Mouse (Mus musculus): ENCODE results near the gene Rgs6. TPM values are rescaled to one million over a fixed set of nuclear protein-coding genes. Genes with fewer than 3 reads are reported as not detected.

Gene Rgs6
- polyA plus RNA-seq, 1 experiment from 2014 or later: 1.4 TPM

GRCm38 (mm10) chr12:82987661-82988060 is 399.6 kb downstream of the Rgs6 start:
- H3K4me2 ChIP-seq (replicated peaks; ENCODE audit: low read depth, low read length): no peak overlapping the region
- H3K36me3 ChIP-seq (ENCODE audit: control insufficient read depth, insufficient read depth, low read length): no peaks in the 10 kb centered on the region
- no peak overlapping the region for H3K9ac ChIP-seq (replicated peaks; ENCODE audit: low read depth, low read length)
- no peak overlapping the region for H3K27ac ChIP-seq (ENCODE audit: low read length)
- WGBS: 86% methylated on average over 1 of the region's 1 CpGs
- no peaks in the 10 kb centered on the region for H3K4me1 ChIP-seq (ENCODE audit: control insufficient read depth, insufficient read depth, low read length)
- no peaks in the 10 kb centered on the region for H3K9me3 ChIP-seq (ENCODE audit: control insufficient read depth, low read depth, low read length)
- H3K27me3 ChIP-seq (ENCODE audit: control insufficient read depth, insufficient read depth, low read length): no peaks in the 10 kb centered on the region
- no peak for ATAC-seq (ENCODE audit: insufficient number of reproducible peaks, insufficient read depth, low FRiP score, low read depth)
- no peak overlapping the region for H3K4me3 ChIP-seq (ENCODE audit: low read depth, low read length)

GRCm38 (mm10) chr12:82993905-82994304 is 405.8 kb downstream of the Rgs6 start:
- Histone ChIP-seq H3K9ac (replicated peaks; ENCODE audit: low read depth, low read length) (no peak overlapping the region), H3K27ac (ENCODE audit: low read length) (no peak overlapping the region), H3K4me1 (ENCODE audit: control insufficient read depth, insufficient read depth, low read length) (no peaks in the 10 kb centered on the region), H3K9me3 (ENCODE audit: control insufficient read depth, low read depth, low read length) (no peaks in the 10 kb centered on the region), H3K27me3 (ENCODE audit: control insufficient read depth, insufficient read depth, low read length) (no peaks in the 10 kb centered on the region), H3K4me3 (ENCODE audit: low read depth, low read length) (no peak overlapping the region), H3K36me3 (ENCODE audit: control insufficient read depth, insufficient read depth, low read length) (no peaks in the 10 kb centered on the region), H3K4me2 (replicated peaks; ENCODE audit: low read depth, low read length) (no peak overlapping the region)
- 51% methylated on average over 4 of the region's 4 CpGs for WGBS
- no peak for ATAC-seq (ENCODE audit: insufficient number of reproducible peaks, insufficient read depth, low FRiP score, low read depth)

- H3K27ac ChIP-seq (ENCODE audit: low read length): no peak overlapping the region
- no peak overlapping the region for H3K4me2 ChIP-seq (replicated peaks; ENCODE audit: low read depth, low read length)
- H3K9me3 ChIP-seq (ENCODE audit: control insufficient read depth, low read depth, low read length): no peaks in the 10 kb centered on the region
- 58% methylated on average over 4 of the region's 4 CpGs for WGBS
- ATAC-seq (ENCODE audit: insufficient number of reproducible peaks, insufficient read depth, low FRiP score, low read depth): no peak
- H3K9ac ChIP-seq (replicated peaks; ENCODE audit: low read depth, low read length): no peak overlapping the region
- no peaks in the 10 kb centered on the region for H3K36me3 ChIP-seq (ENCODE audit: control insufficient read depth, insufficient read depth, low read length)
- H3K4me1 ChIP-seq (ENCODE audit: control insufficient read depth, insufficient read depth, low read length): no peaks in the 10 kb centered on the region
- H3K4me3 ChIP-seq (ENCODE audit: low read depth, low read length): no peak overlapping the region
- H3K27me3 ChIP-seq (ENCODE audit: control insufficient read depth, insufficient read depth, low read length): no peaks in the 10 kb centered on the region
These were observed 408.7 kb downstream of the Rgs6 start for GRCm38 (mm10) chr12:82996775-82997174.

GRCm38 (mm10) chr12:82998682-82999332 is 410.7 kb downstream of the Rgs6 start:
- 86% methylated on average over 10 of the region's 10 CpGs for WGBS
- no peaks in the 10 kb centered on the region for H3K27me3 ChIP-seq (ENCODE audit: control insufficient read depth, insufficient read depth, low read length)
- H3K4me1 ChIP-seq (ENCODE audit: control insufficient read depth, insufficient read depth, low read length): no peaks in the 10 kb centered on the region
- no peak overlapping the region for H3K9ac ChIP-seq (replicated peaks; ENCODE audit: low read depth, low read length)
- H3K4me3 ChIP-seq (ENCODE audit: low read depth, low read length): no peak overlapping the region
- no peak overlapping the region for H3K27ac ChIP-seq (ENCODE audit: low read length)
- H3K4me2 ChIP-seq (replicated peaks; ENCODE audit: low read depth, low read length): no peak overlapping the region
- no peak for ATAC-seq (ENCODE audit: insufficient number of reproducible peaks, insufficient read depth, low FRiP score, low read depth)
- no peaks in the 10 kb centered on the region for H3K9me3 ChIP-seq (ENCODE audit: control insufficient read depth, low read depth, low read length)
- no peaks in the 10 kb centered on the region for H3K36me3 ChIP-seq (ENCODE audit: control insufficient read depth, insufficient read depth, low read length)

GRCm38 (mm10) chr12:82999333-83000032 is 411.4 kb downstream of the Rgs6 start:
- Histone ChIP-seq H3K27me3 (ENCODE audit: control insufficient read depth, insufficient read depth, low read length) (no peaks in the 10 kb centered on the region), H3K27ac (ENCODE audit: low read length) (no peak overlapping the region), H3K4me3 (ENCODE audit: low read depth, low read length) (no peak overlapping the region), H3K4me1 (ENCODE audit: control insufficient read depth, insufficient read depth, low read length) (no peaks in the 10 kb centered on the region), H3K9me3 (ENCODE audit: control insufficient read depth, low read depth, low read length) (no peaks in the 10 kb centered on the region), H3K9ac (replicated peaks; ENCODE audit: low read depth, low read length) (no peak overlapping the region), H3K36me3 (ENCODE audit: control insufficient read depth, insufficient read depth, low read length) (no peaks in the 10 kb centered on the region), H3K4me2 (replicated peaks; ENCODE audit: low read depth, low read length) (no peak overlapping the region)
- WGBS: 78% methylated on average over 7 of the region's 7 CpGs
- no peak for ATAC-seq (ENCODE audit: insufficient number of reproducible peaks, insufficient read depth, low FRiP score, low read depth)

- no peak overlapping the region for H3K9ac ChIP-seq (replicated peaks; ENCODE audit: low read depth, low read length)
- H3K9me3 ChIP-seq (ENCODE audit: control insufficient read depth, low read depth, low read length): no peaks in the 10 kb centered on the region
- H3K27me3 ChIP-seq (ENCODE audit: control insufficient read depth, insufficient read depth, low read length): no peaks in the 10 kb centered on the region
- no peaks in the 10 kb centered on the region for H3K36me3 ChIP-seq (ENCODE audit: control insufficient read depth, insufficient read depth, low read length)
- H3K4me3 ChIP-seq (ENCODE audit: low read depth, low read length): no peak overlapping the region
- H3K4me2 ChIP-seq (replicated peaks; ENCODE audit: low read depth, low read length): no peak overlapping the region
- no peaks in the 10 kb centered on the region for H3K4me1 ChIP-seq (ENCODE audit: control insufficient read depth, insufficient read depth, low read length)
- 83% methylated on average over 11 of the region's 11 CpGs for WGBS
- no peak overlapping the region for H3K27ac ChIP-seq (ENCODE audit: low read length)
- no peak for ATAC-seq (ENCODE audit: insufficient number of reproducible peaks, insufficient read depth, low FRiP score, low read depth)
These were observed 412.0 kb downstream of the Rgs6 start for GRCm38 (mm10) chr12:83000033-83000570.

- Histone ChIP-seq H3K4me1 (ENCODE audit: control insufficient read depth, insufficient read depth, low read length) (no peaks in the 10 kb centered on the region), H3K9me3 (ENCODE audit: control insufficient read depth, low read depth, low read length) (no peaks in the 10 kb centered on the region), H3K4me3 (ENCODE audit: low read depth, low read length) (no peak overlapping the region), H3K4me2 (replicated peaks; ENCODE audit: low read depth, low read length) (no peak overlapping the region), H3K27me3 (ENCODE audit: control insufficient read depth, insufficient read depth, low read length) (no peaks in the 10 kb centered on the region), H3K36me3 (ENCODE audit: control insufficient read depth, insufficient read depth, low read length) (no peaks in the 10 kb centered on the region), H3K9ac (replicated peaks; ENCODE audit: low read depth, low read length) (no peak overlapping the region), H3K27ac (ENCODE audit: low read length) (no peak overlapping the region)
- ATAC-seq (ENCODE audit: insufficient number of reproducible peaks, insufficient read depth, low FRiP score, low read depth): no peak
- 91% methylated on average over 4 of the region's 4 CpGs for WGBS
These were observed 412.9 kb downstream of the Rgs6 start for GRCm38 (mm10) chr12:83000957-83001356.

- no peaks in the 10 kb centered on the region for H3K9me3 ChIP-seq (ENCODE audit: control insufficient read depth, low read depth, low read length)
- no peaks in the 10 kb centered on the region for H3K4me1 ChIP-seq (ENCODE audit: control insufficient read depth, insufficient read depth, low read length)
- no peaks in the 10 kb centered on the region for H3K36me3 ChIP-seq (ENCODE audit: control insufficient read depth, insufficient read depth, low read length)
- WGBS: 77% methylated on average over 9 of the region's 9 CpGs
- H3K27me3 ChIP-seq (ENCODE audit: control insufficient read depth, insufficient read depth, low read length): no peaks in the 10 kb centered on the region
- H3K27ac ChIP-seq (ENCODE audit: low read length): no peak overlapping the region
- no peak for ATAC-seq (ENCODE audit: insufficient number of reproducible peaks, insufficient read depth, low FRiP score, low read depth)
- H3K9ac ChIP-seq (replicated peaks; ENCODE audit: low read depth, low read length): no peak overlapping the region
- H3K4me2 ChIP-seq (replicated peaks; ENCODE audit: low read depth, low read length): no peak overlapping the region
- no peak overlapping the region for H3K4me3 ChIP-seq (ENCODE audit: low read depth, low read length)
These were observed 416.1 kb downstream of the Rgs6 start for GRCm38 (mm10) chr12:83004014-83004682.
